Mouse (Mus musculus): ENCODE results near the gene Lysmd2. TPM values are rescaled to one million over a fixed set of nuclear protein-coding genes. Genes with fewer than 3 reads are reported as not detected.

Gene Lysmd2
- polyA plus RNA-seq, 1 experiment from 2014 or later: 16.6 TPM

GRCm38 (mm10) chr9:75600166-75600934, 25.2 kb upstream of the Lysmd2 start:
- no peaks in the 10 kb centered on the region for H3K9me3 ChIP-seq (ENCODE audit: control insufficient read depth, low read length)
- no peak for ATAC-seq (ENCODE audit: insufficient read depth, low FRiP score, low TSS enrichment)
- H3K36me3 ChIP-seq (ENCODE audit: control insufficient read depth, insufficient read depth, low read length): no peaks in the 10 kb centered on the region
- H3K4me3 ChIP-seq (ENCODE audit: low read depth, low read length): no peak overlapping the region
- 79% methylated on average over 7 of the region's 7 CpGs for WGBS
- no peak overlapping the region for H3K4me2 ChIP-seq (ENCODE audit: low read depth)
- DNase-seq (ENCODE audit: low spot score): no peak
- H3K27me3 ChIP-seq (ENCODE audit: control insufficient read depth, insufficient read depth, low read length): no peaks in the 10 kb centered on the region
- no peak overlapping the region for H3K27ac ChIP-seq (ENCODE audit: low read depth, low read length)
- H3K9ac ChIP-seq (ENCODE audit: low read length): no peak overlapping the region
- H3K4me1 ChIP-seq (ENCODE audit: control insufficient read depth, insufficient read depth, low read length): no peaks in the 10 kb centered on the region

- DNase-seq (ENCODE audit: low spot score): no peak
- no peaks in the 10 kb centered on the region for H3K27me3 ChIP-seq (ENCODE audit: control insufficient read depth, insufficient read depth, low read length)
These were observed 24.0 kb upstream of the Lysmd2 start for GRCm38 (mm10) chr9:75601510-75601909.

GRCm38 (mm10) chr9:75607496-75607895, 18.0 kb upstream of the Lysmd2 start:
- DNase-seq (ENCODE audit: low spot score) (no peak), ATAC-seq (ENCODE audit: insufficient read depth, low FRiP score, low TSS enrichment) (no peak)
- no peaks in the 10 kb centered on the region for H3K27me3 ChIP-seq (ENCODE audit: control insufficient read depth, insufficient read depth, low read length)
- no peak overlapping the region for H3K9ac ChIP-seq (ENCODE audit: low read length)
- H3K27ac ChIP-seq (ENCODE audit: low read depth, low read length): no peak overlapping the region
- H3K4me2 ChIP-seq (ENCODE audit: low read depth): no peak overlapping the region
- 90% methylated on average over 4 of the region's 4 CpGs for WGBS
- H3K36me3 ChIP-seq (ENCODE audit: control insufficient read depth, insufficient read depth, low read length): no peaks in the 10 kb centered on the region
- no peak overlapping the region for H3K4me3 ChIP-seq (ENCODE audit: low read depth, low read length)
- no peaks in the 10 kb centered on the region for H3K4me1 ChIP-seq (ENCODE audit: control insufficient read depth, insufficient read depth, low read length)
- H3K9me3 ChIP-seq (ENCODE audit: control insufficient read depth, low read length): no peaks in the 10 kb centered on the region

More at GRCm38 (mm10) chr9:75601510-75601909, 24.0 kb upstream of the Lysmd2 start:
- WGBS: 45% methylated on average over 12 of the region's 12 CpGs
- no peaks in the 10 kb centered on the region for H3K36me3 ChIP-seq (ENCODE audit: control insufficient read depth, insufficient read depth, low read length)
- no peak overlapping the region for H3K27ac ChIP-seq (ENCODE audit: low read depth, low read length)
- no peak overlapping the region for H3K9ac ChIP-seq (ENCODE audit: low read length)
- H3K4me1 ChIP-seq (ENCODE audit: control insufficient read depth, insufficient read depth, low read length): no peaks in the 10 kb centered on the region
- H3K4me3 ChIP-seq (ENCODE audit: low read depth, low read length): no peak overlapping the region
- no peaks in the 10 kb centered on the region for H3K9me3 ChIP-seq (ENCODE audit: control insufficient read depth, low read length)
- H3K4me2 ChIP-seq (ENCODE audit: low read depth): no peak overlapping the region
- no peak for ATAC-seq (ENCODE audit: insufficient read depth, low FRiP score, low TSS enrichment)

- 50% methylated on average over 1 of the region's 1 CpGs for WGBS
These were observed 16.0 kb upstream of the Lysmd2 start for GRCm38 (mm10) chr9:75609505-75609904.

GRCm38 (mm10) chr9:75609965-75610364, 15.6 kb upstream of the Lysmd2 start:
- H3K36me3 ChIP-seq (ENCODE audit: control insufficient read depth, insufficient read depth, low read length): no peaks in the 10 kb centered on the region
- DNase-seq (ENCODE audit: low spot score) (peak; percentile 20), ATAC-seq (ENCODE audit: insufficient read depth, low FRiP score, low TSS enrichment) (no peak)
- H3K9ac ChIP-seq (ENCODE audit: low read length): peak overlapping the region; percentile 75
- H3K4me3 ChIP-seq (ENCODE audit: low read depth, low read length): peak overlapping the region; percentile 81
- no peaks in the 10 kb centered on the region for H3K9me3 ChIP-seq (ENCODE audit: control insufficient read depth, low read length)
- H3K4me1 ChIP-seq (ENCODE audit: control insufficient read depth, insufficient read depth, low read length): no peaks in the 10 kb centered on the region
- WGBS: 22% methylated on average over 16 of the region's 16 CpGs
- peak overlapping the region; percentile 77 for H3K4me2 ChIP-seq (ENCODE audit: low read depth)
- H3K27ac ChIP-seq (ENCODE audit: low read depth, low read length): no peak overlapping the region; the same call in 1 of the 2 replicates
- no peaks in the 10 kb centered on the region for H3K27me3 ChIP-seq (ENCODE audit: control insufficient read depth, insufficient read depth, low read length)

More at GRCm38 (mm10) chr9:75609505-75609904, 16.0 kb upstream of the Lysmd2 start:
- Histone ChIP-seq H3K36me3 (ENCODE audit: control insufficient read depth, insufficient read depth, low read length) (no peaks in the 10 kb centered on the region), H3K27me3 (ENCODE audit: control insufficient read depth, insufficient read depth, low read length) (no peaks in the 10 kb centered on the region), H3K9me3 (ENCODE audit: control insufficient read depth, low read length) (no peaks in the 10 kb centered on the region), H3K4me3 (ENCODE audit: low read depth, low read length) (peak overlapping the region; percentile 81), H3K4me1 (ENCODE audit: control insufficient read depth, insufficient read depth, low read length) (no peaks in the 10 kb centered on the region), H3K4me2 (ENCODE audit: low read depth) (peak overlapping the region; percentile 77), H3K27ac (ENCODE audit: low read depth, low read length) (no peak overlapping the region), H3K9ac (ENCODE audit: low read length) (no peak overlapping the region; the same call in 1 of the 2 replicates)
- ATAC-seq (ENCODE audit: insufficient read depth, low FRiP score, low TSS enrichment): peak; percentile 33; the same call in 1 of the 2 replicates
- DNase-seq (ENCODE audit: low spot score): peak; percentile 35

- H3K27me3 ChIP-seq (ENCODE audit: control insufficient read depth, insufficient read depth, low read length): no peaks in the 10 kb centered on the region
- no peaks in the 10 kb centered on the region for H3K36me3 ChIP-seq (ENCODE audit: control insufficient read depth, insufficient read depth, low read length)
- DNase-seq (ENCODE audit: low spot score) (peak; percentile 84), ATAC-seq (ENCODE audit: insufficient read depth, low FRiP score, low TSS enrichment) (peak; percentile 88)
- WGBS: under 1% methylated on average over 74 of the region's 74 CpGs
- H3K4me3 ChIP-seq (ENCODE audit: low read depth, low read length): peak within 1 kb of the TSS; percentile 81
- peak within 1 kb of the TSS; percentile 75 for H3K9ac ChIP-seq (ENCODE audit: low read length)
- H3K9me3 ChIP-seq (ENCODE audit: control insufficient read depth, low read length): no peaks in the 10 kb centered on the region
- no peaks in the 10 kb centered on the region for H3K4me1 ChIP-seq (ENCODE audit: control insufficient read depth, insufficient read depth, low read length)
- H3K27ac ChIP-seq (ENCODE audit: low read depth, low read length): peak within 1 kb of the TSS; percentile 82
- H3K4me2 ChIP-seq (ENCODE audit: low read depth): peak within 1 kb of the TSS; percentile 77
These were observed 14.7 kb upstream of the Lysmd2 start, which contains the start of gene Tmod2 for GRCm38 (mm10) chr9:75610571-75611493. TSS of gene Tmod2 (minus strand) at chr9:75611325.

GRCm38 (mm10) chr9:75616560-75616959, 9.0 kb upstream of the Lysmd2 start:
- H3K4me2 ChIP-seq (ENCODE audit: low read depth): no peak overlapping the region
- no peak overlapping the region for H3K27ac ChIP-seq (ENCODE audit: low read depth, low read length)
- DNase-seq (ENCODE audit: low spot score): no peak
- H3K36me3 ChIP-seq (ENCODE audit: control insufficient read depth, insufficient read depth, low read length): no peaks in the 10 kb centered on the region
- no peak for ATAC-seq (ENCODE audit: insufficient read depth, low FRiP score, low TSS enrichment)
- no peaks in the 10 kb centered on the region for H3K9me3 ChIP-seq (ENCODE audit: control insufficient read depth, low read length)
- no peaks in the 10 kb centered on the region for H3K27me3 ChIP-seq (ENCODE audit: control insufficient read depth, insufficient read depth, low read length)
- 81% methylated on average over 3 of the region's 3 CpGs for WGBS
- no peak overlapping the region for H3K4me3 ChIP-seq (ENCODE audit: low read depth, low read length)
- H3K9ac ChIP-seq (ENCODE audit: low read length): no peak overlapping the region
- no peaks in the 10 kb centered on the region for H3K4me1 ChIP-seq (ENCODE audit: control insufficient read depth, insufficient read depth, low read length)

GRCm38 (mm10) chr9:75618836-75619400, 6.6 kb upstream of the Lysmd2 start:
- DNase-seq (ENCODE audit: low spot score): no peak
- no peaks in the 10 kb centered on the region for H3K27me3 ChIP-seq (ENCODE audit: control insufficient read depth, insufficient read depth, low read length)
- H3K9ac ChIP-seq (ENCODE audit: low read length): no peak overlapping the region
- WGBS: 78% methylated on average over 6 of the region's 6 CpGs
- no peaks in the 10 kb centered on the region for H3K9me3 ChIP-seq (ENCODE audit: control insufficient read depth, low read length)
- H3K27ac ChIP-seq (ENCODE audit: low read depth, low read length): no peak overlapping the region
- H3K4me3 ChIP-seq (ENCODE audit: low read depth, low read length): no peak overlapping the region
- no peak overlapping the region for H3K4me2 ChIP-seq (ENCODE audit: low read depth)
- no peaks in the 10 kb centered on the region for H3K4me1 ChIP-seq (ENCODE audit: control insufficient read depth, insufficient read depth, low read length)
- H3K36me3 ChIP-seq (ENCODE audit: control insufficient read depth, insufficient read depth, low read length): no peaks in the 10 kb centered on the region
- ATAC-seq (ENCODE audit: insufficient read depth, low FRiP score, low TSS enrichment): no peak
